Mouse (Mus musculus): Measurements from ENCODE around the gene Invs. TPM values are rescaled to one million over a fixed set of nuclear protein-coding genes. Genes with fewer than 3 reads are reported as not detected.

Gene Invs
- 11.2 and 12.4 TPM in 2 replicates for polyA plus RNA-seq (2014; fragmentation: Nextera tagmentation; extraction: Ambion mirVana)

DNA sequence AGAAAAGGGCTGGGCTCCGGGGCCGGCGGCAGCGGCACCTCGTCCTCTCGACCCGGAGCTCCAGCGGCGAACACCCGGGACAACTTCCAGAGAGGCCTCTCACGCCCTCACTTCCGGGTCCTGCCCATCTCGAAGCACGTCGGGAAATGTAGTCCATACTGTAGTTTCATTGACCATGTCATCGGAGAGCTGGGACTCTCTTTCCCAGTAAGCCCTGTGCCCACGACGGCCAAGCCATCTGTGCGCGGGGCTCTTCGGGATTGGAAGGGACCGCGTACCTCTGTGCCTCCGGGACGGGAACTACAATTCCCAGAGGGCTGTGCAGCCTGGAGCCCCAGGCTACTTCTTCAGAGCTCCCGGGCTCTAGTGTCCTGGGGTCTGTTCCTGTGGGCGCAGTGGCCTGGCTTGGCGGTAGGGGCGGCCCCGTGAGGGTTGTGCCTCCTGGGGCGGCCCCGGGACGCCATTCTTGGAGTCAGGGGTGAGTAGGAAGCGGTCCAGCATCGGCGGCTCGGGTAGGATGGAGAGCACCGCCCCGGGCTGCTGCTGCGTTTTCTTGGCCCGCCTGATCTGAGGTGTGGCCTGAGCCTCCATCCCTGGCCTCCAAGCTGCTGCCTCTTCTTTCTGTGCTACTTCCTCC is at the start of gene Invs, which contains the start of gene Erp44:
Gene Invs (plus strand): TSS at position 263 of the 637 bp plus-strand sequence.
Gene Erp44 (minus strand): TSS at position 61 of the 637 bp plus-strand sequence.
- H3K9ac ChIP-seq (replicated peaks; ENCODE audit: low read depth, low read length), result peak within 1 kb of the TSS; percentile 79
- peak within 1 kb of the TSS; percentile 75 for H3K4me2 ChIP-seq (replicated peaks; ENCODE audit: low read depth, low read length)
- 0 out of 2 replicates have a peak, but pooled peaks cover 1% of the 10 kb centered on the region for H3K36me3 ChIP-seq (ENCODE audit: control insufficient read depth, insufficient read depth, low read length)
- peak within 1 kb of the TSS; percentile 52; the same call in 1 of the 2 replicates for H3K27ac ChIP-seq (ENCODE audit: low read length)
- peak; percentile 100 for ATAC-seq (ENCODE audit: insufficient number of reproducible peaks, insufficient read depth, low FRiP score, low read depth)
- no peaks in the 10 kb centered on the region for H3K27me3 ChIP-seq (ENCODE audit: control insufficient read depth, insufficient read depth, low read length)
- WGBS, result under 1% methylated on average over 41 of the region's 41 CpGs
- no peaks in the 10 kb centered on the region for H3K9me3 ChIP-seq (ENCODE audit: control insufficient read depth, low read depth, low read length)
- H3K4me3 ChIP-seq (ENCODE audit: low read depth, low read length), result peak within 1 kb of the TSS; percentile 96
- H3K4me1 ChIP-seq (ENCODE audit: control insufficient read depth, insufficient read depth, low read length), result peaks cover 5% of the 10 kb centered on the region; the same call in 1 of the 2 replicates

DNA sequence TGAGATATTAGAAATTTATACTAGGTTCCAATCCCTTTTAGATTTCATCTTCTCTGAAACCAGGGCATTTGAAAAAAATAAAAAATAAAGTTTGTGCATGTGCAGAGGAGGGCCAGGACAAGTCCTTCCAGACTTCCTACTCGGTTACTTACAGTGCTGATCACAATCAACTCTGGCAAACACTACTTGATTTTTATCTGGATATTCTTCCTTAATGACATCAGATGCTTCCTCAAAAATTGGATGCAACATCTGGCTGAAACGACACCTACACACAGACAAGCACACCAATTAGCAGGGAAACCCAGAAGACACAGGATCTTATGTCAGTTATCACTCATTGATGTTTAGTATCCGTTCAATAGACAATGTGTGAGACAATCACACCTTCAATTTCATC is 42.8 kb upstream of the Invs start:
- no peak overlapping the region for H3K27ac ChIP-seq (ENCODE audit: low read length)
- no peak overlapping the region for H3K9ac ChIP-seq (replicated peaks; ENCODE audit: low read depth, low read length)
- no peak for ATAC-seq (ENCODE audit: insufficient number of reproducible peaks, insufficient read depth, low FRiP score, low read depth)
- H3K36me3 ChIP-seq (ENCODE audit: control insufficient read depth, insufficient read depth, low read length), result no peaks in the 10 kb centered on the region; the same call in 1 of the 2 replicates
- H3K9me3 ChIP-seq (ENCODE audit: control insufficient read depth, low read depth, low read length), result no peaks in the 10 kb centered on the region
- no peak overlapping the region for H3K4me3 ChIP-seq (ENCODE audit: low read depth, low read length)
- H3K4me1 ChIP-seq (ENCODE audit: control insufficient read depth, insufficient read depth, low read length), result no peaks in the 10 kb centered on the region
- no peaks in the 10 kb centered on the region for H3K27me3 ChIP-seq (ENCODE audit: control insufficient read depth, insufficient read depth, low read length)
- H3K4me2 ChIP-seq (replicated peaks; ENCODE audit: low read depth, low read length), result no peak overlapping the region
- WGBS, result 82% methylated on average over 3 of the region's 3 CpGs

DNA sequence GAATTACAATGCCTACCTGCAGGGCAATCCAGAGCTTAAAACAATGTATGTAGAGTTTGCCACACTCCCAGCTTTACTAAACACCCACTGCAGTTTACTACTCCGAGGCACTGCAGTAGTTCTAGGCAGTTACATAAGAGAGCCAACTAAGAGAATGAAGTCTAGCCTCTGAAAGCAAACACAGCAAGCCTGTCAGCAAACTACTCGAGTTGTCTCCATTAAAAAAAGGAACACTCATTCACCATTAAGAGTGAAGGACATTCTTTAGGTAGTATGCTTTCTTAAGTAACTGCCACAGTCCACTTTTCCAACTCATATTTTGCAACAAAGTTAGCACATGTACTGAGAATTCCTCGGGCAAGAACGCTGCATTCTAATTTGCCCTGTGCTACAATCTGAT is 40.5 kb upstream of the Invs start:
- H3K9ac ChIP-seq (replicated peaks; ENCODE audit: low read depth, low read length), result no peak overlapping the region
- H3K4me1 ChIP-seq (ENCODE audit: control insufficient read depth, insufficient read depth, low read length), result no peaks in the 10 kb centered on the region
- H3K4me3 ChIP-seq (ENCODE audit: low read depth, low read length), result no peak overlapping the region
- no peaks in the 10 kb centered on the region for H3K27me3 ChIP-seq (ENCODE audit: control insufficient read depth, insufficient read depth, low read length)
- 85% methylated on average over 4 of the region's 4 CpGs for WGBS
- no peaks in the 10 kb centered on the region for H3K9me3 ChIP-seq (ENCODE audit: control insufficient read depth, low read depth, low read length)
- no peak overlapping the region for H3K4me2 ChIP-seq (replicated peaks; ENCODE audit: low read depth, low read length)
- H3K36me3 ChIP-seq (ENCODE audit: control insufficient read depth, insufficient read depth, low read length), result no peaks in the 10 kb centered on the region; the same call in 1 of the 2 replicates
- no peak for ATAC-seq (ENCODE audit: insufficient number of reproducible peaks, insufficient read depth, low FRiP score, low read depth)
- no peak overlapping the region for H3K27ac ChIP-seq (ENCODE audit: low read length)

DNA sequence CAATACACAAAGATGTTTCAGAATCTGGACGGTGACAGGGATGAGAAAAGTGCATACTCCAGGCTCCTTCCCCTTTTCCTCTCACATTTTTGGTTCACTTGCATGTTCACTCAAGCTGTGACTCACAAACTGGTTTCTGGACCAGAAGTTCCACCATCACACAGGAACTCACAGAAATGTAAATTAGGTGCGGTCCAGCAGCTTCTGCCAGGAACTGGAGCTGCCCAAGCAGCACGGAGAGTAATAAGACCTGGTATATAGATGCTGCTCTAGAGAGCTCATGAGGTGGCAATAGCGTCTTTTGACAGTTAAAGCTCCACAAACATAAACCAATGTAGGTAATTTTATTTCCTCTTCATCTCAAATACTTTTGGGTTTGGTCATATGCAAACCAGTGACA is 37.1 kb upstream of the Invs start:
- H3K27me3 ChIP-seq (ENCODE audit: control insufficient read depth, insufficient read depth, low read length), result no peaks in the 10 kb centered on the region
- H3K36me3 ChIP-seq (ENCODE audit: control insufficient read depth, insufficient read depth, low read length), result no peaks in the 10 kb centered on the region
- 82% methylated on average over 4 of the region's 4 CpGs for WGBS
- no peak overlapping the region for H3K27ac ChIP-seq (ENCODE audit: low read length)
- ATAC-seq (ENCODE audit: insufficient number of reproducible peaks, insufficient read depth, low FRiP score, low read depth), result no peak
- H3K4me1 ChIP-seq (ENCODE audit: control insufficient read depth, insufficient read depth, low read length), result no peaks in the 10 kb centered on the region
- H3K4me2 ChIP-seq (replicated peaks; ENCODE audit: low read depth, low read length), result no peak overlapping the region
- H3K9me3 ChIP-seq (ENCODE audit: control insufficient read depth, low read depth, low read length), result no peaks in the 10 kb centered on the region
- no peak overlapping the region for H3K4me3 ChIP-seq (ENCODE audit: low read depth, low read length)
- H3K9ac ChIP-seq (replicated peaks; ENCODE audit: low read depth, low read length), result no peak overlapping the region

DNA sequence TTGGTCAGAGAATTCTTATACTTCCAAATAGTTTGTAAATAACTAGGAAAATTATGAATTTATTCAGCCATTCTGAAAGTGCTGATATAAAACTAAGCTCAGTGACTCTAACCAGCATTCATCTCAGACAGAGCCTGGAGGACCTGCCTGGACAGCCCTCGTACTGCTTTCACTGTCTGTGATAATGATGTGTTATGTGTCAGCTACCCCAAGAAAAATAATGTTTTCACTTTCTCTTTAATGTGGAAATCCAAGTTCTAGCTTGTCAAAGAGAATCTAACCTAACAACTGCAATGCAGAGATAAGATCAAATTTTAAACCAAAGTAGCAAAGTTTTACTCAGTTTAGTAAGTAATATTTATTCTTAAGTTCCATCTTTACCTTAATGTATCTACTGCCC is 35.8 kb upstream of the Invs start:
- ATAC-seq (ENCODE audit: insufficient number of reproducible peaks, insufficient read depth, low FRiP score, low read depth), result no peak

DNA sequence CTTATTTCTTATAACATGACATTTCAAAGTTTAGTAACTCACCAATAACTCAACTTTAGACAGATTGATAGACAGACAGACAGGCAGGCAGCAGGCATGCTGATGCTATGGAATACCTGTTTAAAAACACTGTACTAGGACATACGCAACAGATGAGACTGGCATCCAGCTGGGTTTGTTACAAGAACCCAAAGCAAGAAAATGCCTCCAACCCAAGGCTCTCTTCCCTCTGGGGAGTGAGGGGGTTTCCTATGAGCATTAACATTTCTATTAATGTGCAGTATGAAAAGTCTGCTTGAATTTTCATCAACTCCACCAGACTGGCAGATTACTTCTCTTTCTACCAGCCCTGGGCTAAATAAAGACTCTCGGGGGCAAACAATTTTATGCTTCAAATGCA is 35.3 kb upstream of the Invs start:
- Histone ChIP-seq H3K9me3 (ENCODE audit: control insufficient read depth, low read depth, low read length) (no peaks in the 10 kb centered on the region), H3K4me1 (ENCODE audit: control insufficient read depth, insufficient read depth, low read length) (no peaks in the 10 kb centered on the region), H3K4me3 (ENCODE audit: low read depth, low read length) (no peak overlapping the region), H3K36me3 (ENCODE audit: control insufficient read depth, insufficient read depth, low read length) (no peaks in the 10 kb centered on the region), H3K27me3 (ENCODE audit: control insufficient read depth, insufficient read depth, low read length) (no peaks in the 10 kb centered on the region), H3K9ac (replicated peaks; ENCODE audit: low read depth, low read length) (no peak overlapping the region), H3K27ac (ENCODE audit: low read length) (no peak overlapping the region), H3K4me2 (replicated peaks; ENCODE audit: low read depth, low read length) (no peak overlapping the region)
- WGBS, result 78% methylated on average over 2 of the region's 2 CpGs
- ATAC-seq (ENCODE audit: insufficient number of reproducible peaks, insufficient read depth, low FRiP score, low read depth), result no peak

More for the DNA sequence above, 35.8 kb upstream of the Invs start:
- no peaks in the 10 kb centered on the region for H3K27me3 ChIP-seq (ENCODE audit: control insufficient read depth, insufficient read depth, low read length)
- 50% methylated on average over 1 of the region's 1 CpGs for WGBS
- H3K27ac ChIP-seq (ENCODE audit: low read length), result no peak overlapping the region
- no peaks in the 10 kb centered on the region for H3K4me1 ChIP-seq (ENCODE audit: control insufficient read depth, insufficient read depth, low read length)
- no peaks in the 10 kb centered on the region for H3K36me3 ChIP-seq (ENCODE audit: control insufficient read depth, insufficient read depth, low read length)
- H3K4me2 ChIP-seq (replicated peaks; ENCODE audit: low read depth, low read length), result no peak overlapping the region
- no peaks in the 10 kb centered on the region for H3K9me3 ChIP-seq (ENCODE audit: control insufficient read depth, low read depth, low read length)
- H3K4me3 ChIP-seq (ENCODE audit: low read depth, low read length), result no peak overlapping the region
- H3K9ac ChIP-seq (replicated peaks; ENCODE audit: low read depth, low read length), result no peak overlapping the region

DNA sequence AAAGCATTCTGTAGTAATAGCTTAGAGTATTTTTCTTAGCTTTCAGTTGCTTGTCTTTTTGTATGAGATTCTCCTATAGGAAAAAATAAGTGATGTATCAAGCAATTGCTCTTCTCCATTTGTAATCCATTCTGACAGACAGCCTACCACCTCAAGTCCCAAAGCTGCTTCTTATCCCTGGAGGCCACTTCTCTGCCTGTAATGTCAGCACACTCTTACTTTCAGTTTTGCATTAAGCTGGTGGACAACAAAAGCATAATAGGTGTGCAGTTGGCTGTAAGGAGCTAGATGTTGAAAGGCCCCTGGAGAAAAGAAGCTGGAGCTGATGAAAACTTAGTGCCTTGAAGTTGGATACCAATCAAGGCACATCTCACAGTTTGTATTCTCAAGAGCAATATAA is 26.3 kb upstream of the Invs start:
- Histone ChIP-seq H3K27ac (ENCODE audit: low read length) (no peak overlapping the region), H3K4me3 (ENCODE audit: low read depth, low read length) (no peak overlapping the region), H3K4me2 (replicated peaks; ENCODE audit: low read depth, low read length) (no peak overlapping the region), H3K9me3 (ENCODE audit: control insufficient read depth, low read depth, low read length) (no peaks in the 10 kb centered on the region), H3K36me3 (ENCODE audit: control insufficient read depth, insufficient read depth, low read length) (no peaks in the 10 kb centered on the region), H3K4me1 (ENCODE audit: control insufficient read depth, insufficient read depth, low read length) (no peaks in the 10 kb centered on the region), H3K27me3 (ENCODE audit: control insufficient read depth, insufficient read depth, low read length) (no peaks in the 10 kb centered on the region), H3K9ac (replicated peaks; ENCODE audit: low read depth, low read length) (no peak overlapping the region)
- ATAC-seq (ENCODE audit: insufficient number of reproducible peaks, insufficient read depth, low FRiP score, low read depth), result no peak

DNA sequence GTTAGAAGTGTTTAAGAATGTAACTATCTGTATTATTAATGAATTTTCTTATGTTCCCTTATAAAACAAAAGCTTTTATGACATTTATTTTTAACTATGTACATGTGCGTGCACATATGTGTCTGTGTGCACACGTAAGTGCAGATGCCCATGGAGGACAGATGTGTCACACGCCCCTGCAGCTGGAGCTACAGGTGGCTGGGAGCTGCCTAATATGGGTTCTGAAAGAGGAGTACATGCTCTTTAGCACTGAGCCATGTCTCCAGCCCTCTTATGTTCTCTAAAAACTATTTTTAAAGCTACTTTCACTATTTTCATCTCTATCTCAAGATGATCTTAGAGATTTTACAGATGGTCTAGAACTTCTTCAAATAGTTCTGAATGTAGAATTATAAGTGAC is 21.5 kb upstream of the Invs start:
- 84% methylated on average over 3 of the region's 3 CpGs for WGBS
- Histone ChIP-seq H3K4me2 (replicated peaks; ENCODE audit: low read depth, low read length) (no peak overlapping the region), H3K9ac (replicated peaks; ENCODE audit: low read depth, low read length) (no peak overlapping the region), H3K9me3 (ENCODE audit: control insufficient read depth, low read depth, low read length) (no peaks in the 10 kb centered on the region), H3K27me3 (ENCODE audit: control insufficient read depth, insufficient read depth, low read length) (no peaks in the 10 kb centered on the region), H3K4me3 (ENCODE audit: low read depth, low read length) (no peak overlapping the region), H3K4me1 (ENCODE audit: control insufficient read depth, insufficient read depth, low read length) (no peaks in the 10 kb centered on the region), H3K36me3 (ENCODE audit: control insufficient read depth, insufficient read depth, low read length) (no peaks in the 10 kb centered on the region), H3K27ac (ENCODE audit: low read length) (no peak overlapping the region)
- no peak for ATAC-seq (ENCODE audit: insufficient number of reproducible peaks, insufficient read depth, low FRiP score, low read depth)

DNA sequence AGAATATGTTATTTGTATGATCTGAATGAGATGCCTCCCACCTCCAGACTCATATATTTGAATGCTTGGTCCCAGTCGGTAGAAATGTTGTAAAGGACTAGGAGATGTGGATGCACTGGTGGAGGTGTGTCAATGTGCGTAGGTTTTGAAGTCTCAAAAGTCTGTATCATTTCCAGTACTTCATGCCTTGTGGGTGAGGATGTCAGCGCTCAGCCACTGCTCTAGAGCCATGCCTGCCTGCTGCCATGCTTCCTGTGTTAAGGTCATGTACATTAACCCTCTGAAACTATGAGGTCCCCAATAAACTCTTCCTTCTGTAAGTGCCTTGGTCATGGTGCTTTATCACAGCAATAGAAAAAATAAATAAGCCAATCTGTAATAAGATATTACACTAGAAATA is 11.9 kb upstream of the Invs start:
- ATAC-seq (ENCODE audit: insufficient number of reproducible peaks, insufficient read depth, low FRiP score, low read depth), result no peak
- Histone ChIP-seq H3K9ac (replicated peaks; ENCODE audit: low read depth, low read length) (no peak overlapping the region), H3K4me2 (replicated peaks; ENCODE audit: low read depth, low read length) (no peak overlapping the region), H3K9me3 (ENCODE audit: control insufficient read depth, low read depth, low read length) (no peaks in the 10 kb centered on the region), H3K36me3 (ENCODE audit: control insufficient read depth, insufficient read depth, low read length) (no peaks in the 10 kb centered on the region), H3K4me1 (ENCODE audit: control insufficient read depth, insufficient read depth, low read length) (no peaks in the 10 kb centered on the region), H3K4me3 (ENCODE audit: low read depth, low read length) (no peak overlapping the region), H3K27me3 (ENCODE audit: control insufficient read depth, insufficient read depth, low read length) (no peaks in the 10 kb centered on the region), H3K27ac (ENCODE audit: low read length) (no peak overlapping the region)
- 85% methylated on average over 3 of the region's 3 CpGs for WGBS

Measured in stomach, embryonic 14.5 days (tissue).